Mouse (Mus musculus) heart, adult 18-20 months (tissue): Measurements from ENCODE around the gene Plekha6. TPM values are rescaled to one million over a fixed set of nuclear protein-coding genes. Genes with fewer than 3 reads are reported as not detected.

Source experiments
- DNase-seq, 2 experiments: peaks; one replicate each; pipeline ENCODE4 v3.0.0; 2021 to 2022; ENCODE audit warnings: mixed read lengths in 1 of 2
- total RNA-seq, 2 experiments: library from RNA; stranded (reverse); gene quantifications; 2 replicates each; pipeline ENCODE4 v1.2.3; 2021

The Plekha6 gene
- total RNA-seq, 2 experiments from 2014 or later = 40.5 to 47.7 TPM

- DNase-seq = no peak
Observed at GRCm38 (mm10) chr1:133214672-133215359, 50.8 kb downstream of the Plekha6 start.

- no peak for DNase-seq
Observed at GRCm38 (mm10) chr1:133215360-133215700, 51.3 kb downstream of the Plekha6 start.

GRCm38 (mm10) chr1:133215753-133216152 lies 51.7 kb downstream of the Plekha6 start:
- no peak for DNase-seq

GRCm38 (mm10) chr1:133217031-133217430 lies 53.0 kb downstream of the Plekha6 start:
- no peak for DNase-seq

- DNase-seq = no peak
Observed at GRCm38 (mm10) chr1:133219106-133219505, 55.1 kb downstream of the Plekha6 start.

- DNase-seq = no peak
Observed at GRCm38 (mm10) chr1:133221459-133221858, 57.4 kb downstream of the Plekha6 start.

- peak; percentile 65 to 71 for DNase-seq
Observed at GRCm38 (mm10) chr1:133222445-133222995, 58.5 kb downstream of the Plekha6 start.

- DNase-seq = no peak
Observed at GRCm38 (mm10) chr1:133224674-133225073, 60.7 kb downstream of the Plekha6 start.

- DNase-seq = no peak
Observed at GRCm38 (mm10) chr1:133225137-133225536, 61.1 kb downstream of the Plekha6 start.

GRCm38 (mm10) chr1:133225561-133225960 lies 61.6 kb downstream of the Plekha6 start:
- no peak for DNase-seq

GRCm38 (mm10) chr1:133225963-133226660 lies 62.1 kb downstream of the Plekha6 start:
- DNase-seq = peak; percentile 73 to 87

- peak; percentile 89 to 93 for DNase-seq
Observed at GRCm38 (mm10) chr1:133226928-133227327, 62.9 kb downstream of the Plekha6 start.

- DNase-seq = no peak
Observed at GRCm38 (mm10) chr1:133227378-133227777, 63.4 kb downstream of the Plekha6 start.

- peak; percentile 79 to 87 for DNase-seq
Observed at GRCm38 (mm10) chr1:133228809-133229487, 64.9 kb downstream of the Plekha6 start.

- no peak for DNase-seq
Observed at GRCm38 (mm10) chr1:133231523-133232193, 67.6 kb downstream of the Plekha6 start.

GRCm38 (mm10) chr1:133235909-133236308 lies 71.9 kb downstream of the Plekha6 start:
- no peak for DNase-seq

- DNase-seq = peak; percentile 75 to 89
Observed at GRCm38 (mm10) chr1:133236693-133237440, 72.9 kb downstream of the Plekha6 start.

- peak; percentile 76 to 80 for DNase-seq
Observed at GRCm38 (mm10) chr1:133237670-133238069, 73.7 kb downstream of the Plekha6 start.

- DNase-seq = peak in 1 of 2 experiments; percentile 64
Observed at GRCm38 (mm10) chr1:133239121-133239812, 75.3 kb downstream of the Plekha6 start.

GRCm38 (mm10) chr1:133239813-133240160 lies 75.8 kb downstream of the Plekha6 start:
- no peak for DNase-seq

GRCm38 (mm10) chr1:133240881-133241280 lies 76.9 kb downstream of the Plekha6 start:
- DNase-seq = peak; percentile 82 to 89
